Mouse (Mus musculus) hematopoietic stem cell, adult 5-6 weeks (primary cell): ENCODE measurements at regions not wholly inside any gene's neighbourhood (a gene's known extent, or its start where the extent isn't known, plus 50 kb on each side); places are given as distances from the start of the nearest gene placed in this dataset.

Experiments used
- ATAC-seq, 2 experiments: fragments of 125-278 bp in 1 of 2; replicated peaks in 1 of 2; 2 replicates each; pipeline ENCODE4 v1.8.0; 2016 to 2017; ENCODE audit warnings: inconsistent platforms in 2 of 2, mild to moderate bottlenecking in 2 of 2, moderate number of reproducible peaks in 2 of 2, low read depth in 1 of 2, moderate TSS enrichment in 1 of 2; ENCODE audit not compliant: low FRiP score in 2 of 2, poor library complexity in 2 of 2, severe bottlenecking in 2 of 2, insufficient read depth in 1 of 2, low TSS enrichment in 1 of 2

DNA sequence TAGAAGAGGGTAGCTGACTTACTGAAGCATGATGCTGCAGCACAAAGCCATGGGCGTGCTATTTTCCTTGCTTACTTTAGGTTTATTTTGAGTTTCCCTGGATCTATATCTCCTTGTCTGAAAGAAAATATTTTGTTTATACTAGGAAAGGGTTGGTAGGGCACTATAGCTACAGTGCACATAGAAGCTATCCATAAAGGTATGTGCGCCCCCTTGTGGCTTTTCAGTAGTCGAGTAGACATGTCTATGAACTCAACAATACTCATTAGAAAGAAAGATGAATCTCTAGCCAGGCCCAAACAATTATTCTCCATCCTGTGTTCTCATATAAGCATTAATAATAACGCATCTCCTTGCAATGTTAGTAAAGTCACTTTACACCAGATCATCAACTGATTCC, 114.3 kb downstream of the Rab38 start:
- ATAC-seq = peak; percentile 65 to 83

DNA sequence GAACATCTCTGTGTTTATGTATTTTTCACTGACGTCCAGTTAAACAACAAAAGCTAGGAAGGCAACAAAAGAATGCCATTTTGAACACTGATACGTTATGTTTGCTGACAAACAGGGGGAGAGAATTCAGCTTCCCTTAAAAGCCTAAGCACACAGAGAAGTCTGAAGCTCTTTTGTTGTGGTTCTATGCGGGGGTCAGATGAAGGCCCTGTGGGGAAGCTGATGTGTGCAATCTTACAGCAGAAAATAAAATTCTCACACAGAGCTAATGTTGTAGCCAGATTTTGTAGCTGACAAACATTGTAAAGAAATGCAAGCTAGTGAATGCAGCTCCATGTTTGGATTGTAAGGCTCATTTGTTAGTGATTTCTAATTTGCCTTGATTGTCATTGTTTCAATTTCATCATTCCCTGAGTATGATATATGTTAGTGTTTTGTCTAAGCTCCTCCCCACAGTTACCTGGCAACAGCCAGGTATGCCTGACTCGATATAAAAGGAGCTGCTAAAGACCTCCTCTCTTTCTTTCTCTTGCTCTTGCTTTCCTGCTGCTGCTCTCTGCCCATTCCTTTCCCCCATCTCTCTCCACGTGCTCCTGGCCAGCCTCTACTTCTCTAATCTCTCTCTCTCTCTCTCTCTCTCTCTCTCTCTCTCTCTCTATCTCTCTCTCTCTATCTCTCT, 115.0 kb downstream of the Rab38 start:
- no peak for ATAC-seq

DNA sequence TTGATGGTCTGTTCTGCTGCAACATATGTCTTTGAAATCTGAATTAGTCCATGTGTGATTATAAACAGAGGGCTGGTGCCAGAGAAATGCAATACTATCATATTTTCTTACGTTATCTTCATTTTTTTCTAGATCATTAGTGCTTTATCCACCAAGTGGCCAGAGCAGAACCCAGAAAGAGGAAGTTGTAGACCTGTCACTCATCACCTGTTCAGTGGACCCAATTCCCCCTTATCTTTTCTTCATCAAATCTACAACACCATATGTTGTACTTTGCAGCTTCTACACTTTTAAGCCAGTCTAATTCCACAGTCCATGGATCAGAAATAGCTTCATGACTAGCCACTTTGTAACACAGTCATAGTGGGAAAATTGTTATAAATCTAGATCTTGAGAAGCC, 145.0 kb downstream of the Rab38 start:
- peak; percentile 42 to 46; a peak in 3 of 4 replicates for ATAC-seq

DNA sequence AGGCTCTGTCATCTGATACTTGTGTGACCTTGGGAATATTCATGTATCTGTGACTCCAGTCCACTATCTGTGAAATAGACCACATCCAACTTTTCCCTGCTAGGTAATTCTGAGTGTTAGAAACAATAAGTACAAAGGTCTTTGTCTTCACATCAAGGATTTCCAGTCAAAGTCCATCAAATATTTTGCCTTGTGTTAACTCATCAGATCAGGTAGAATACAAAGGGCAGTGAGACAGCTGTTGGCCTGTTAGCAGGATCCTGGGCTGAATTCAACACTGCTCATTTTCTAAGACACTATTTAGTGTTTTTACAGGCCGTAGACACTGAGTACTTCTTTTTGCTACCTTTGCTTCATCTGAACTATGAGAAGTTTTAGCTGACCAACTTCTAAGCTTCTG, 170.7 kb downstream of the Rab38 start:
- no peak for ATAC-seq
